Mouse (Mus musculus) embryonic facial prominence, embryonic 11.5 days (tissue): ENCODE results near the gene Negr1. TPM values are rescaled to one million over a fixed set of nuclear protein-coding genes. Genes with fewer than 3 reads are reported as not detected.
A peak's percentile ranks its signal among the peaks of the same experiment; 100 is the strongest.

Source experiments
- ATAC-seq: fragments of 200-750 bp; cut with Nextera tagmentation; replicated peaks from 2 replicates; pipeline ENCODE4 v1.8.0; 2017; ENCODE audit warnings: low read depth; ENCODE audit not compliant: insufficient number of reproducible peaks, low FRiP score, low TSS enrichment
- DNase-seq: peaks from one replicate; pipeline ENCODE4 v3.0.0-alpha.2; 2015; ENCODE audit warnings: low spot score
- H3K27ac ChIP-seq: fragments of 300-500 bp; sonication (generic); replicated peaks from 2 replicates; pipeline ENCODE4 v1.5.1; 2014; ENCODE audit warnings: mild to moderate bottlenecking, low read depth, low read length, control low read depth
- H3K27me3 ChIP-seq: fragments of 300-500 bp; sonication (generic); 2 replicates; pipeline ENCODE4 v1.6.1; 2014; ENCODE audit warnings: mild to moderate bottlenecking, low read length, moderate library complexity, mixed read lengths; ENCODE audit not compliant: control insufficient read depth, insufficient read depth
- H3K36me3 ChIP-seq: fragments of 300-500 bp; sonication (generic); replicated peaks from 2 replicates; pipeline ENCODE4 v1.6.1; 2014; ENCODE audit warnings: low read depth, mild to moderate bottlenecking, low read length, moderate library complexity, mixed read lengths; ENCODE audit not compliant: control insufficient read depth, insufficient read depth
- H3K4me1 ChIP-seq: fragments of 300-500 bp; sonication (generic); 2 replicates; pipeline ENCODE4 v1.6.1; 2014; ENCODE audit warnings: low read length, mixed read lengths; ENCODE audit not compliant: control insufficient read depth, insufficient read depth
- H3K4me2 ChIP-seq: fragments of 300-500 bp; sonication (generic); 2 replicates; pipeline ENCODE4 v1.6.1; 2014; ENCODE audit warnings: low read depth, mild to moderate bottlenecking, control low read depth, low read length, moderate library complexity
- H3K4me3 ChIP-seq: fragments of 300-500 bp; sonication (generic); 2 replicates; pipeline ENCODE4 v1.5.1; 2014; ENCODE audit warnings: low read depth, low read length, control low read depth
- H3K9ac ChIP-seq: fragments of 300-500 bp; sonication (generic); replicated peaks from 2 replicates; pipeline ENCODE4 v1.6.1; 2014; ENCODE audit warnings: mild to moderate bottlenecking, control low read depth, low read length
- H3K9me3 ChIP-seq: fragments of 300-500 bp; sonication (generic); replicated peaks from 2 replicates; pipeline ENCODE4 v1.6.1; 2016; ENCODE audit warnings: mild to moderate bottlenecking, low read length, inconsistent platforms, mixed read lengths; ENCODE audit not compliant: control insufficient read depth
- WGBS: fragments of 180-500 bp; shearing (Covaris S2); extraction: QIAGEN DNeasy Blood & Tissue Kit; methylation state at CpG from one replicate; pipeline ENCODE4 v1.1.7; 2014; 5-methylcytosine and 5-hydroxymethylcytosine counted together
- polyA plus RNA-seq: library from polyadenylated mRNA; unstranded; fragments of >200 nt; fragmentation: Nextera tagmentation; extraction: Ambion mirVana; gene quantifications from 2 replicates; pipeline ENCODE4 v1.2.1, GENCODE M21; 2014

The Negr1 gene
- polyA plus RNA-seq, 1 experiment from 2014 or later: 3.4 TPM

- H3K9me3 ChIP-seq: no peaks in the 10 kb centered on the region
- H3K4me3 ChIP-seq: no peak overlapping the region
- H3K4me1 ChIP-seq: no peaks in the 10 kb centered on the region
- no peak overlapping the region for H3K9ac ChIP-seq
- H3K27ac ChIP-seq: no peak overlapping the region
- no peaks in the 10 kb centered on the region for H3K27me3 ChIP-seq
- ATAC-seq (no peak; the same call in 1 of the 2 replicates), DNase-seq (no peak)
- H3K36me3 ChIP-seq: no peaks in the 10 kb centered on the region
- H3K4me2 ChIP-seq: no peak overlapping the region
- 87% methylated on average over 8 of the region's 8 CpGs for WGBS
Observed at GRCm38 (mm10) chr3:157082808-157083784, 521.5 kb downstream of the Negr1 start.

GRCm38 (mm10) chr3:157085180-157085579 is 523.6 kb downstream of the Negr1 start:
- H3K27ac ChIP-seq: no peak overlapping the region
- no peak for ATAC-seq
- no peaks in the 10 kb centered on the region for H3K27me3 ChIP-seq
- no peak for DNase-seq
- no peaks in the 10 kb centered on the region for H3K4me1 ChIP-seq
- H3K36me3 ChIP-seq: no peaks in the 10 kb centered on the region
- 73% methylated on average over 1 of the region's 1 CpGs for WGBS
- no peaks in the 10 kb centered on the region for H3K9me3 ChIP-seq
- no peak overlapping the region for H3K9ac ChIP-seq
- H3K4me3 ChIP-seq: no peak overlapping the region
- H3K4me2 ChIP-seq: no peak overlapping the region

DNA sequence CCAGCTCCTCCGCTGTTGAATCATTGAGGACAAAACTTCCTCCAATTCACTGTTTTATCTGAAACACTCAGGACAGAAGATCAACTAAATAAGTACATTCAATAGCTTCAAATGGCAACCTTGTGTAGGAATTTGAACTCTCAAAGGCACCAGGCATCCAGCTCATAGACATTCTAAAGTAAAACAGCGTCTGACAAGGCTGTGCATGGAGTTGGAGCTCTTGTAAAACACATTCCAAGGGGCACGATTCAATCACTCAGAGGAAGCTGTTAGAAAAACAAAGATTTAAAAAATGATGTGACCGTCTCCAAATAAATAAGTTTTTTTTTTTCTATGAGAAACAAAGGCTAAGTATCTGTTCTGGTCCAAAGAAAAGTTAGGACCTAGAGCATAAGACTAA is 528.5 kb downstream of the Negr1 start:
- ATAC-seq (no peak), DNase-seq (no peak)
- H3K4me1 ChIP-seq: no peaks in the 10 kb centered on the region
- 53% methylated on average over 4 of the region's 4 CpGs for WGBS
- H3K27me3 ChIP-seq: no peaks in the 10 kb centered on the region
- no peak overlapping the region for H3K4me3 ChIP-seq
- no peak overlapping the region for H3K27ac ChIP-seq
- no peak overlapping the region for H3K4me2 ChIP-seq
- no peak overlapping the region for H3K9ac ChIP-seq
- no peaks in the 10 kb centered on the region for H3K9me3 ChIP-seq
- no peaks in the 10 kb centered on the region for H3K36me3 ChIP-seq

GRCm38 (mm10) chr3:157096284-157096683 is 534.7 kb downstream of the Negr1 start:
- no peak for ATAC-seq
- no peaks in the 10 kb centered on the region for H3K27me3 ChIP-seq
- no peak overlapping the region for H3K9ac ChIP-seq
- WGBS: 93% methylated on average over 1 of the region's 1 CpGs
- no peak overlapping the region for H3K4me2 ChIP-seq
- no peak overlapping the region for H3K27ac ChIP-seq
- no peak for DNase-seq
- H3K4me1 ChIP-seq: no peaks in the 10 kb centered on the region
- no peaks in the 10 kb centered on the region for H3K36me3 ChIP-seq
- H3K9me3 ChIP-seq: no peaks in the 10 kb centered on the region
- no peak overlapping the region for H3K4me3 ChIP-seq

DNA sequence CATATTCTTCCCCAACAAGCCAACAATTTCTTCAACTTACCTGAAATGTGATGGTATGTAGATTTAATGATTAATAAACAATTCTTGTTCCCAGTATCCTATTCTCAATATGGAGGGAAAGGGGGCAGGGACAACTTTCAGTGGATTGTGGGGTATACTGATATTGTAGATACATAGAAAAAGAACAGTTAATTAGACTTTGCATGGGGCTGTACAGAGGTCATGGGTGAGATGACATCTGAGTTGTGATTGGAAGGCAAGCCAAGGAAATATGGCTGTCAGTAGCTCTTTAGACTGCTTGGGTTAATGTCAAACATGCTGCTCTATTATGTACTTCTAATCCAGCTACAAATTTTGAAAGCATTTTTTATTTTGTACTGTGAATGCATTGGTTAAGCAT is 535.9 kb downstream of the Negr1 start:
- Histone ChIP-seq H3K4me3 (no peak overlapping the region), H3K4me1 (no peaks in the 10 kb centered on the region), H3K4me2 (no peak overlapping the region), H3K9me3 (no peaks in the 10 kb centered on the region), H3K27ac (no peak overlapping the region), H3K9ac (no peak overlapping the region), H3K27me3 (no peaks in the 10 kb centered on the region), H3K36me3 (no peaks in the 10 kb centered on the region)
- no peak for DNase-seq
- no peak for ATAC-seq

GRCm38 (mm10) chr3:157098417-157098816 is 536.8 kb downstream of the Negr1 start:
- no peaks in the 10 kb centered on the region for H3K4me1 ChIP-seq
- DNase-seq (no peak), ATAC-seq (no peak)
- no peaks in the 10 kb centered on the region for H3K27me3 ChIP-seq
- no peaks in the 10 kb centered on the region for H3K9me3 ChIP-seq
- no peak overlapping the region for H3K4me2 ChIP-seq
- H3K36me3 ChIP-seq: no peaks in the 10 kb centered on the region
- WGBS: 72% methylated on average over 6 of the region's 6 CpGs
- no peak overlapping the region for H3K9ac ChIP-seq
- H3K4me3 ChIP-seq: no peak overlapping the region
- no peak overlapping the region for H3K27ac ChIP-seq

DNA sequence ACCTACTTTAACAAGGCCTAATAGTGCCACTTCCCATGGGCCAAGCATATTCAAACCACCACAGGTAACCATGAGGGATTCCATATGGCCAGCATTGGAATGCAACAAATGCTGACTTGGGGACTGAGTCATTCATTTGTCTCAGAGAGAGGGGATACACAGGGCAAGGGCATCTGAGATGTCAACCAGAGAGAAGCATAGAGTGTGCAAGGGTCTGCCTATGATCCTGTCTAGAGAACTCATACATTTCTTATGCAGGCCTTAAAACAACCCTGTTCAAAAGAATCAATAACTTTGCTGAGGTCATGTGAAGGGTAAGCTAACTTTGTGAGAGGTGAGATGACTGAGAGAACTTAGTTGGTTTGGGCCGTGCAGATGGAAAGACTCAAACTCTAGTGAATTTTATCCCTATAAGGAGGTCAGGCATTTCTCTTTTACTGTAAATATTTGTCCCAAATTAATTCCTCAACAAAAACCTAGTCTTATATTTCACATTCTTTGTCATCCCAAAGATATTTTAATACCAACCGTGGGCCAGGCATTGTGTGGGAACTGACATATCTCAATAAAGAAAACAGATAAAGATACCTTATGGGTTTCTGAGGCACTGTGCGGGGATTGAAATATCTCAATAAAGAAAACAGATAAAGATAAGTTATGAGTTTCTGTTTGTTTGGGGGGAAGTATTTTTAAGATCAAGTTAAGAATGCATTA is 543.4 kb downstream of the Negr1 start:
- ATAC-seq (no peak), DNase-seq (no peak)
- Histone ChIP-seq H3K9me3 (no peaks in the 10 kb centered on the region), H3K4me2 (no peak overlapping the region), H3K4me1 (no peaks in the 10 kb centered on the region), H3K27me3 (no peaks in the 10 kb centered on the region), H3K27ac (0 out of 2 replicates have a peak overlapping the region, but pooled peaks have one; percentile 13), H3K9ac (no peak overlapping the region), H3K36me3 (no peaks in the 10 kb centered on the region), H3K4me3 (no peak overlapping the region)
- WGBS: 71% methylated on average over 3 of the region's 3 CpGs
